Mouse (Mus musculus) myocyte (in vitro differentiated cells): ENCODE data around the gene BC028528. TPM values are rescaled to one million over a fixed set of nuclear protein-coding genes. Genes with fewer than 3 reads are reported as not detected.
A peak's percentile ranks its signal among the peaks of the same experiment; 100 is the strongest.

Source experiments
- H3K27me3 ChIP-seq: one replicate; pipeline ENCODE4 v1.6.1; 2011; ENCODE audit not compliant: control insufficient read depth, insufficient read depth, insufficient read length
- H3K36me3 ChIP-seq: one replicate; pipeline ENCODE4 v1.6.1; 2011; ENCODE audit not compliant: control insufficient read depth, insufficient read depth
- H3K4me2 ChIP-seq: one replicate; pipeline ENCODE4 v1.6.1; 2011; ENCODE audit warnings: low read depth, control low read depth
- H3K4me3 ChIP-seq: one replicate; pipeline ENCODE4 v1.5.1; 2011; ENCODE audit warnings: mild to moderate bottlenecking, control low read depth, moderate library complexity
- H3K79me2 ChIP-seq: one replicate; pipeline ENCODE4 v1.6.1; 2011; ENCODE audit not compliant: control insufficient read depth, insufficient read depth
- H3ac ChIP-seq: one replicate; pipeline ENCODE4 v1.6.1; 2011; ENCODE audit not compliant: control insufficient read depth, insufficient read length
- CEBPB ChIP-seq: IDR thresholded peaks from 2 replicates; pipeline ENCODE4 v1.6.1; 2011; ENCODE audit warnings: mild to moderate bottlenecking, moderate library complexity; ENCODE audit not compliant: poor library complexity, insufficient read depth, severe bottlenecking
- E2F4 ChIP-seq: IDR thresholded peaks from one replicate; pipeline ENCODE4 v1.6.1; 2011; ENCODE audit warnings: mild to moderate bottlenecking, control low read depth, moderate library complexity; ENCODE audit not compliant: insufficient read depth
- MAX ChIP-seq: IDR thresholded peaks from one replicate; pipeline ENCODE4 v1.6.1; 2011; ENCODE audit warnings: low read depth, mild to moderate bottlenecking, control low read depth
- MYOD1 ChIP-seq, 3 experiments: IDR thresholded peaks; one replicate each; pipeline ENCODE4 v1.6.1; 2011; ENCODE audit warnings: control low read depth in 2 of 3, low read depth in 2 of 3, mild to moderate bottlenecking in 2 of 3, moderate library complexity in 1 of 3; ENCODE audit not compliant: insufficient read length in 2 of 3, control insufficient read depth in 1 of 3
- MYOG ChIP-seq, 3 experiments: IDR thresholded peaks; one replicate each; pipeline ENCODE4 v1.6.1; 2011; ENCODE audit warnings: control low read depth in 2 of 3, low read depth in 2 of 3, mild to moderate bottlenecking in 2 of 3; ENCODE audit not compliant: insufficient read length in 2 of 3, control insufficient read depth in 1 of 3, insufficient read depth in 1 of 3
- POLR2A ChIP-seq: IDR thresholded peaks from one replicate; pipeline ENCODE4 v1.6.1; 2011; ENCODE audit warnings: low read depth, mild to moderate bottlenecking, control low read depth, moderate library complexity; ENCODE audit not compliant: insufficient read length
- POLR2AphosphoS2 ChIP-seq: IDR thresholded peaks from one replicate; pipeline ENCODE4 v1.6.1; 2011; ENCODE audit warnings: low read depth, control low read depth; ENCODE audit not compliant: insufficient read length
- REST ChIP-seq: IDR thresholded peaks from one replicate; pipeline ENCODE4 v1.6.1; 2011; ENCODE audit warnings: mild to moderate bottlenecking, control low read depth, moderate library complexity; ENCODE audit not compliant: insufficient read depth, insufficient read length
- SRF ChIP-seq: IDR thresholded peaks from one replicate; pipeline ENCODE4 v1.6.1; 2011; ENCODE audit warnings: low read depth; ENCODE audit not compliant: control insufficient read depth, insufficient read length
- TCF12 ChIP-seq: IDR thresholded peaks from one replicate; pipeline ENCODE4 v1.6.1; 2011; ENCODE audit warnings: mild to moderate bottlenecking, control low read depth; ENCODE audit not compliant: poor library complexity, insufficient read depth, severe bottlenecking
- TCF3 ChIP-seq: IDR thresholded peaks from one replicate; pipeline ENCODE4 v1.6.1; 2011; ENCODE audit warnings: low read depth, control low read depth; ENCODE audit not compliant: insufficient read length
- USF1 ChIP-seq: IDR thresholded peaks from one replicate; pipeline ENCODE4 v1.6.1; 2011; ENCODE audit warnings: low read depth, mild to moderate bottlenecking, control low read depth, moderate library complexity
- polyA plus RNA-seq: library from polyadenylated mRNA; unstranded; fragments of >200 nt; fragmentation: generic; extraction: Trizol; gene quantifications from one replicate; pipeline ENCODE4 v1.2.1, GENCODE M21; 2012; ENCODE audit warnings: missing spikeins

The BC028528 gene
- polyA plus RNA-seq, 1 experiment, result 11.3 TPM

DNA sequence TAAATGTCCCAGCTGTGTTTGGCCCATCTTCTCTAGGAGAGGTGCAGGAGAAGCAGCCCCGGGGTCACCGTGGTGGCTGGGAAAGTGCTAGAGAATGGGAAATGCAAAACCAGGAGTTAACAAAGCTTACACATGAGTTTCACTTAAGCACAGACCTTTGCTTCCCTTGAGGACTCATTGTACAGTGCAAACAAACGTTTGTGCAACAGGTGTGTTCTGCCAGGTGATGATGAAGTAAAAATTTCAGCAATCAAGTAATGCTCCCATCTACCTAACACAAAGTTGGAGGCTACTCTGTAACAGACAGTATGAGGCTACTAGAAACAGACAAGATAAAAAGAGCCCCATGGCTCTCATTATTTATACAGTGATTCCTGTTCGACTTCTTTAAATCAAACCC lies 12.7 kb downstream of the BC028528 start:
- Histone ChIP-seq H3K4me3 (no peak overlapping the region), H3K4me2 (no peak overlapping the region), H3K27me3 (no peaks in the 10 kb centered on the region), H3ac (no peak overlapping the region), H3K79me2 (no peaks in the 10 kb centered on the region), H3K36me3 (peaks cover 7% of the 10 kb centered on the region)
- TF ChIP-seq TCF12 (no peak), SRF (no peak), USF1 (no peak), REST (no peak), MAX (no peak), POLR2AphosphoS2 (no peak), POLR2A (no peak), MYOG (IDR thresholded peaks at IDR 0.05; ENCODE audit: control insufficient read depth in 1 of 3, insufficient read depth in 1 of 3, insufficient read length in 2 of 3, low read depth in 2 of 3) (no peak), TCF3 (no peak), E2F4 (no peak), MYOD1 (IDR thresholded peaks at IDR 0.05; ENCODE audit: control insufficient read depth in 1 of 3, insufficient read length in 2 of 3, low read depth in 2 of 3) (no peak), CEBPB (no peak)

DNA sequence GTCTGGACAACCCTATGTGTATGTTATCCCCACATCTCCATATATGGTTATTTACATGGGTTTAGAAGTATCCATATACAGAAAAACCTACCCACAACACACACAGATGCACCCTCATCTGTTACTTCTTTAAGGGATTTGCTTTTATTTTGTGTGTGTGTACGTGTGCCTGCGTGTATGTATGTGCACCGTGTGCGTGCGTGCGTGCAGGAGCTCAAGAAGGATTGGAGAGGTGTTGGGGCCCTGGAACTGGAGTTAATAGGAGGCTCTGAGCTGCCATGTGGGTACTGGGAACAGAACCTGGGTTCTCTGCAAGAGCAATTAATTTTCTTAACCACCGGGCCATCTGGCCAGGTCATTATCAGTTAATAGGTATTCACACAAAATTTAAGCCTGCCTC lies 19.8 kb downstream of the BC028528 start:
- Histone ChIP-seq H3K36me3 (no peaks in the 10 kb centered on the region), H3ac (peak overlapping the region; percentile 43), H3K79me2 (peaks cover 22% of the 10 kb centered on the region), H3K27me3 (no peaks in the 10 kb centered on the region), H3K4me2 (peak overlapping the region; percentile 85), H3K4me3 (peak overlapping the region; percentile 93)
- no peak for TF ChIP-seq USF1
- no peak for TF ChIP-seq SRF
- no peak for TF ChIP-seq MYOD1 (IDR thresholded peaks at IDR 0.05; ENCODE audit: control insufficient read depth in 1 of 3, insufficient read length in 2 of 3, low read depth in 2 of 3)
- no peak for TF ChIP-seq CEBPB
- TF ChIP-seq TCF12, result no peak

GRCm38 (mm10) chr3:95871392-95871867 lies 20.4 kb downstream of the BC028528 start, which contains the start of gene Mrps21:
TSS of gene Mrps21 (minus strand) at chr3:95871519.
- H3ac ChIP-seq, result peak within 1 kb of the TSS; percentile 43
- no peaks in the 10 kb centered on the region for H3K27me3 ChIP-seq
- TF ChIP-seq E2F4 (no peak), MYOG (IDR thresholded peaks at IDR 0.05; ENCODE audit: control insufficient read depth in 1 of 3, insufficient read depth in 1 of 3, insufficient read length in 2 of 3, low read depth in 2 of 3) (no peak), TCF12 (no peak), POLR2AphosphoS2 (peak; percentile 95), CEBPB (no peak), REST (peak; percentile 20), POLR2A (peak; percentile 96), TCF3 (no peak), SRF (no peak), MYOD1 (IDR thresholded peaks at IDR 0.05; ENCODE audit: control insufficient read depth in 1 of 3, insufficient read length in 2 of 3, low read depth in 2 of 3) (no peak), MAX (no peak), USF1 (no peak)
- peak within 1 kb of the TSS; percentile 85 for H3K4me2 ChIP-seq
- peak within 1 kb of the TSS; percentile 93 for H3K4me3 ChIP-seq
- no peaks in the 10 kb centered on the region for H3K36me3 ChIP-seq
- H3K79me2 ChIP-seq, result peaks cover 22% of the 10 kb centered on the region

DNA sequence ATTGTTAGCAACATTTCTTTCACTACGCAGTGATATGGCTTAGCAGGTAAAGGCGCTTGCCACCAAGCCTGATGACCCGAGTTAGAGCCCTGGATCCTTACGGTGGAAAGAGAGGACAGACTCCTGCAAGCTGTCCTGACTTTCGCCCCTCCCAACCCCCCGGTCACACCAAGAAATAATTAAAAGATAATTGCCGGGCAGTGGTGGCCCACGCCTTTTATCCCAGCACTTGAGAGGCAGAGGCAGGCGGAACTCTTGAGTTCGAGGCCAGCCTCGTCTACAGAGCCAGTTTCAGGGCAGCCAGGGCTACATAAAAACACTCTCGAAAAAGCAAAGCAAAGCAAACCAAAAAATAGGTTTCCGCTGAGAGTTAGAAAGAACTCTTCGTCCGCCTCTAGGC lies 20.8 kb downstream of the BC028528 start:
- H3ac ChIP-seq, result peak overlapping the region; percentile 43
- H3K27me3 ChIP-seq, result no peaks in the 10 kb centered on the region
- no peaks in the 10 kb centered on the region for H3K36me3 ChIP-seq
- TF ChIP-seq MYOG (IDR thresholded peaks at IDR 0.05; ENCODE audit: control insufficient read depth in 1 of 3, insufficient read depth in 1 of 3, insufficient read length in 2 of 3, low read depth in 2 of 3) (no peak), MYOD1 (IDR thresholded peaks at IDR 0.05; ENCODE audit: control insufficient read depth in 1 of 3, insufficient read length in 2 of 3, low read depth in 2 of 3) (no peak), POLR2A (no peak), E2F4 (no peak), REST (no peak), CEBPB (no peak), TCF3 (no peak), USF1 (no peak), MAX (no peak), SRF (no peak), TCF12 (no peak), POLR2AphosphoS2 (no peak)
- peak overlapping the region; percentile 85 for H3K4me2 ChIP-seq
- peak overlapping the region; percentile 93 for H3K4me3 ChIP-seq
- peaks cover 22% of the 10 kb centered on the region for H3K79me2 ChIP-seq

DNA sequence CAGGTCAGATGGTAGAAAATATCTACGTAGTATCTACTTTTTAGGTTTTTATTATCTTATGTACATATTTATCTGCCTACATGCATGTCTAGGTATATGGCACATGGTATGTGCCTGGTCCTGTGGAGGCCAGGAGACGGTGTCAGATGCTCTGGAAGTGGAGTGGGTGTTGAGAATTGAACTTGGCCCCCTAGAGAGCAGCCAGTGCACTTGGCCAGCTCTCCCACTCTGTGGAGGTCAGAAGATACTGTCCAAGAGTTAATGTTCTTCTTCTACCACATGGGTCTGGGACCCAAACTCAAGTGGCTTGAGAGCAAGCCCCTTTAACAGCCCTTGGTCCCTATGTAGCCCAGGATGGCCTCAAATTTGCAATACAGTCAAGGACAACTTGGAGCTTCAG lies 24.4 kb downstream of the BC028528 start:
- Histone ChIP-seq H3K4me3 (no peak overlapping the region), H3K4me2 (no peak overlapping the region), H3ac (no peak overlapping the region), H3K36me3 (no peaks in the 10 kb centered on the region), H3K79me2 (peaks cover 16% of the 10 kb centered on the region), H3K27me3 (no peaks in the 10 kb centered on the region)
- no peak for TF ChIP-seq MYOG (IDR thresholded peaks at IDR 0.05; ENCODE audit: control insufficient read depth in 1 of 3, insufficient read depth in 1 of 3, insufficient read length in 2 of 3, low read depth in 2 of 3)
- no peak for TF ChIP-seq TCF3
- TF ChIP-seq MYOD1 (IDR thresholded peaks at IDR 0.05; ENCODE audit: control insufficient read depth in 1 of 3, insufficient read length in 2 of 3, low read depth in 2 of 3), result no peak
- TF ChIP-seq E2F4, result no peak
- TF ChIP-seq MAX, result no peak
- no peak for TF ChIP-seq POLR2A
- no peak for TF ChIP-seq SRF
- TF ChIP-seq USF1, result no peak
- TF ChIP-seq TCF12, result no peak
- TF ChIP-seq CEBPB, result no peak
- no peak for TF ChIP-seq REST
- no peak for TF ChIP-seq POLR2AphosphoS2
